Comparison of ENCODE assay signal across 20 mouse cellular contexts in the genomic region with DNA sequence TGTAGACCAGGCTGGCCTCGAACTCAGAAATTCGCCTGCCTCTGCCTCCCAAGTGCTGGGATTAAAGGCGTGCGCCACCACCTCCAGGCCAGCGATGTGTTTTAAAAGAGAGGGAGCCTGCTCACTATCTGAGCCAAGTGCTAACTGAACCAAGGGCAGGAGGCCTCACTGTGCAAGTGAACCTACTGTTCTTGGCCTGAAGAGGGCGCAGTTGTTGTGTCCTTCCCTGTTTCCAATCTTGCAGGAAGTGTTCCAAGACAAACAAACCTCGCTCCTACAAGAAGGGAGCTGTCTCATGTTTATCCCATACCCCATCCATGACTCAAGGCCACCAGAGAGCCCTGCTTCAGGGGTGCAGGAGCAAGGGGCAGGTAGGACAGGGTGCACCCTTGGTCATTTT. TPM values are rescaled to one million over a fixed set of nuclear protein-coding genes. Genes with fewer than 3 reads are reported as not detected.
DNase-seq lines count a peak whose midpoint lies in the region; ATAC-seq and TF ChIP-seq lines count a peak whose summit lies in the region.
"Not testable (repeated sequence)": the region's sequence is repeated elsewhere in the genome, so short reads cannot be mapped to it uniquely, and the experiment has no call there.
"Had no signal": no experiment of that assay in that cellular context is flagged by ENCODE, and none has a peak within 500 bp of the region (broad histone marks: within the 10 kb centered on the region; RNA-seq: fewer than 3 reads in every experiment).

No protein-coding gene starts in this region.

- peak; percentile 67 for DNase-seq in ES-CJ7 (ENCODE audit: low read depth, low spot score)
- DNase-seq in brain, adult 2 months (ENCODE audit: low read depth, low spot score), result peak; percentile 41
- peak; percentile 5 for DNase-seq in embryonic facial prominence, embryonic 14.5 days (ENCODE audit: low spot score)
- peak; percentile 20 for DNase-seq in hindbrain, embryonic 11.5 days (ENCODE audit: low spot score)
- DNase-seq in left cerebral cortex, adult 2 months (ENCODE audit: extremely low spot score in 1 of 2, low spot score in 2 of 2); stomach, postnatal 0 days (ENCODE audit: low spot score): not testable (repeated sequence)
- peak; percentile 32 for DNase-seq in lung, postnatal 14 days

- 67% methylated on average over 7 of the region's 7 CpGs for WGBS in embryonic facial prominence, embryonic 14.5 days
- WGBS in hindbrain, embryonic 11.5 days, result 69% methylated on average over 7 of the region's 7 CpGs
- 61% methylated on average over 7 of the region's 7 CpGs for WGBS in stomach, postnatal 0 days

- intact Hi-C loops in left cerebral cortex, adult 2 months (cut with DNase I), result loop anchor here (5.0 kb wide), 2 partner anchors 150 to 220 kb away; no protein-coding TSS in a partner anchor

- H3K9ac ChIP-seq in embryonic facial prominence, embryonic 14.5 days (ENCODE audit: low read depth, low read length); hindbrain, embryonic 11.5 days (ENCODE audit: low read depth, low read length); stomach, postnatal 0 days (ENCODE audit: low read length): not testable (repeated sequence)

- H3K9me3 ChIP-seq in embryonic facial prominence, embryonic 14.5 days (ENCODE audit: control insufficient read depth, low read length); hindbrain, embryonic 11.5 days (ENCODE audit: control insufficient read depth, low read length); stomach, postnatal 0 days (ENCODE audit: control insufficient read depth, low read length): not testable (repeated sequence)

- not testable (repeated sequence) for H3K4me1 ChIP-seq in embryonic facial prominence, embryonic 14.5 days (ENCODE audit: control insufficient read depth, insufficient read depth, low read length); hindbrain, embryonic 11.5 days (replicated peaks; ENCODE audit: control insufficient read depth, insufficient read depth, low read length); stomach, postnatal 0 days (replicated peaks; ENCODE audit: control insufficient read depth, insufficient read depth)

- not testable (repeated sequence) for TF ChIP-seq EP300 in stomach, postnatal 0 days (optimal IDR thresholded peaks at IDR 0.05)

- H3K4me3 ChIP-seq in embryonic facial prominence, embryonic 14.5 days (ENCODE audit: low read depth, low read length); hindbrain, embryonic 11.5 days (ENCODE audit: low read depth, low read length); left cerebral cortex, adult 2 months; stomach, postnatal 0 days (ENCODE audit: low read depth, low read length): not testable (repeated sequence)

- H3K36me3 ChIP-seq in embryonic facial prominence, embryonic 14.5 days (ENCODE audit: control insufficient read depth, insufficient read depth, low read length); hindbrain, embryonic 11.5 days (ENCODE audit: control insufficient read depth, insufficient read depth, low read length); stomach, postnatal 0 days (ENCODE audit: control insufficient read depth, insufficient read depth, low read length): not testable (repeated sequence)

- not testable (repeated sequence) for H3K4me2 ChIP-seq in embryonic facial prominence, embryonic 14.5 days (ENCODE audit: low read depth, low read length); hindbrain, embryonic 11.5 days (replicated peaks; ENCODE audit: low read depth, low read length); stomach, postnatal 0 days (replicated peaks; ENCODE audit: low read depth)

- TF ChIP-seq CTCF in left cerebral cortex, adult 2 months (IDR thresholded peaks at IDR 0.05), result peak; percentile 33
- TF ChIP-seq CTCF in stomach, postnatal 0 days (IDR thresholded peaks at IDR 0.05; ENCODE audit: low read depth), result peak; percentile 60

- not testable (repeated sequence) for ATAC-seq in embryonic facial prominence, embryonic 14.5 days (ENCODE audit: low read depth); hindbrain, embryonic 11.5 days (ENCODE audit: low FRiP score); stomach, postnatal 0 days (ENCODE audit: low FRiP score, low TSS enrichment)

- H3K27me3 ChIP-seq in embryonic facial prominence, embryonic 14.5 days (replicated peaks; ENCODE audit: control insufficient read depth, insufficient read depth, low read length); hindbrain, embryonic 11.5 days (ENCODE audit: control insufficient read depth, insufficient read depth, low read length); stomach, postnatal 0 days (ENCODE audit: control insufficient read depth, insufficient read depth, low read length): not testable (repeated sequence)

- not testable (repeated sequence) for H3K27ac ChIP-seq in embryonic facial prominence, embryonic 14.5 days (replicated peaks; ENCODE audit: low read depth, low read length); hindbrain, embryonic 11.5 days (ENCODE audit: low read depth, low read length); left cerebral cortex, adult 2 months; stomach, postnatal 0 days (replicated peaks)

RNA-seq across cellular contexts. Expression of a gene that starts 24.4 kb away (rescaled TPM):
- polyA plus RNA-seq in embryonic facial prominence, embryonic 14.5 days (2014; fragmentation: Nextera tagmentation; extraction: Ambion mirVana), result not detected in 2 replicates
- not detected in 2 replicates for polyA plus RNA-seq in hindbrain, embryonic 11.5 days (2014; fragmentation: Nextera tagmentation; extraction: Ambion mirVana)
- total RNA-seq in left cerebral cortex, adult 2 months (2021), result not detected
- polyA plus RNA-seq in stomach, postnatal 0 days (2015; fragmentation: Nextera tagmentation; extraction: Ambion mirVana), result not detected in 2 replicates
- total RNA-seq: adrenal gland, postnatal 36 days; gastrocnemius, postnatal 10 days; heart, adult 18-20 months; left cerebral cortex, adult 18-20 months had no signal
- polyA plus RNA-seq: activated CD4-positive, CD25-positive, alpha-beta regulatory T cell, adult 4 months; CD4-positive, CD25-positive, alpha-beta regulatory T cell, adult 4 months; embryonic facial prominence, embryonic 12.5 days; heart, embryonic 15.5 days; intestine, embryonic 15.5 days; limb, embryonic 10.5 days; liver, embryonic 12.5 days; midbrain, embryonic 10.5 days; neural tube, embryonic 14.5 days had no signal
